Mouse (Mus musculus) cerebellum, adult 9-11 months (tissue): ENCODE results near the gene Fau.
A peak's percentile ranks its signal among the peaks of the same experiment; 100 is the strongest.

Source experiments
- DNase-seq: peaks from one replicate; pipeline ENCODE4 v3.0.0; 2022

Gene Fau

GRCm38 (mm10) chr19:6046294-6047153 is 11.1 kb upstream of the Fau start, which contains the start of gene Syvn1:
Gene Syvn1 (plus strand): TSS chr19:6046576.
- DNase-seq: peak; percentile 94

- DNase-seq: peak; percentile 73
Observed at GRCm38 (mm10) chr19:6047154-6047898, 10.3 kb upstream of the Fau start.

- peak; percentile 50 for DNase-seq
Observed at GRCm38 (mm10) chr19:6047899-6048166, 9.8 kb upstream of the Fau start.

GRCm38 (mm10) chr19:6048681-6049410 is 8.8 kb upstream of the Fau start:
- DNase-seq: peak; percentile 35

GRCm38 (mm10) chr19:6052516-6052915 is 5.1 kb upstream of the Fau start:
- DNase-seq: peak; percentile 25

GRCm38 (mm10) chr19:6054296-6054695 is 3.3 kb upstream of the Fau start:
- peak; percentile 18 for DNase-seq

- DNase-seq: peak; percentile 56
Observed at GRCm38 (mm10) chr19:6056696-6057095, 948 bp upstream of the Fau start.

- DNase-seq: no peak
Observed at GRCm38 (mm10) chr19:6058513-6058912, 869 bp downstream of the Fau start.

GRCm38 (mm10) chr19:6058966-6059365 is 1.3 kb downstream of the Fau start:
- peak; percentile 37 for DNase-seq

GRCm38 (mm10) chr19:6061021-6061533 is 3.4 kb downstream of the Fau start, which contains the start of gene Znhit2:
Gene Znhit2 (plus strand): TSS chr19:6061192.
- peak; percentile 89 for DNase-seq

- no peak for DNase-seq
Observed at GRCm38 (mm10) chr19:6061641-6062302, 4.1 kb downstream of the Fau start.

GRCm38 (mm10) chr19:6062418-6062817 is 4.8 kb downstream of the Fau start:
- no peak for DNase-seq

GRCm38 (mm10) chr19:6063081-6063480 is 5.4 kb downstream of the Fau start:
- DNase-seq: no peak

- no peak for DNase-seq
Observed at GRCm38 (mm10) chr19:6066571-6066970, 8.9 kb downstream of the Fau start.

- peak; percentile 91 for DNase-seq
Observed at GRCm38 (mm10) chr19:6067011-6067723, 9.5 kb downstream of the Fau start.

- peak; percentile 87 for DNase-seq
Observed at GRCm38 (mm10) chr19:6067724-6068415, 10.2 kb downstream of the Fau start, which contains the start of gene Tm7sf2. Gene Tm7sf2 (minus strand): TSS chr19:6068373.

GRCm38 (mm10) chr19:6068951-6069350 is 11.3 kb downstream of the Fau start:
- no peak for DNase-seq

GRCm38 (mm10) chr19:6069851-6070250 is 12.2 kb downstream of the Fau start:
- DNase-seq: peak; percentile 23

- DNase-seq: peak; percentile 37
Observed at GRCm38 (mm10) chr19:6070571-6071250, 13.1 kb downstream of the Fau start.

GRCm38 (mm10) chr19:6071261-6071660 is 13.6 kb downstream of the Fau start:
- DNase-seq: no peak

GRCm38 (mm10) chr19:6073889-6074288 is 16.2 kb downstream of the Fau start:
- no peak for DNase-seq
